15 mouse cellular contexts compared by ENCODE assay signal in genomic region chr3:110236819-110237463, GRCm38 (mm10).
"Had no signal": no experiment of that assay in that cellular context is flagged by ENCODE, and none has a peak within 500 bp of the region (broad histone marks: within the 10 kb centered on the region; RNA-seq: fewer than 3 reads in every experiment).

No protein-coding gene starts in this region.

- H3K36me3 ChIP-seq: limb, embryonic 15.5 days; liver, embryonic 13.5 days; lung, embryonic 15.5 days; midbrain, embryonic 13.5 days; neural tube, embryonic 15.5 days had no signal

- H3K27ac ChIP-seq: layer of hippocampus, adult 2 months; limb, embryonic 15.5 days; liver, embryonic 13.5 days; lung, embryonic 15.5 days; macrophage; midbrain, embryonic 13.5 days; neural tube, embryonic 15.5 days; stomach, postnatal 0 days had no signal

- H3K4me1 ChIP-seq: limb, embryonic 15.5 days; liver, embryonic 13.5 days; lung, embryonic 15.5 days; megakaryocyte, embryonic 14.5 days; midbrain, embryonic 13.5 days; neural tube, embryonic 15.5 days had no signal

- H3K27me3 ChIP-seq: limb, embryonic 15.5 days; liver, embryonic 13.5 days; lung, embryonic 15.5 days; megakaryocyte, embryonic 14.5 days; midbrain, embryonic 13.5 days; neural tube, embryonic 15.5 days had no signal

- ATAC-seq: liver, postnatal 0 days; midbrain, embryonic 13.5 days had no signal

- H3K9me3 ChIP-seq: limb, embryonic 15.5 days; liver, embryonic 13.5 days; lung, embryonic 15.5 days; midbrain, embryonic 13.5 days; neural tube, embryonic 15.5 days had no signal

- DNase-seq: kidney, postnatal 10 days; kidney, postnatal 4 days; liver, embryonic 13.5 days; liver, postnatal 0 days; lung, postnatal 14 days; thymus, postnatal 25 days had no signal

- H3K4me2 ChIP-seq: limb, embryonic 15.5 days; liver, embryonic 13.5 days; lung, embryonic 15.5 days; midbrain, embryonic 13.5 days; neural tube, embryonic 15.5 days had no signal

- H3K9ac ChIP-seq: limb, embryonic 15.5 days; liver, embryonic 13.5 days; liver, postnatal 0 days; lung, embryonic 15.5 days; midbrain, embryonic 13.5 days; neural tube, embryonic 15.5 days had no signal

- H3K4me3 ChIP-seq: layer of hippocampus, adult 2 months; limb, embryonic 15.5 days; liver, embryonic 13.5 days; lung, embryonic 15.5 days; megakaryocyte, embryonic 14.5 days; midbrain, embryonic 13.5 days; myocyte; neural tube, embryonic 15.5 days had no signal
